ENCODE assay signal across 26 mouse cellular contexts in genomic region chr6:108061121-108061520, GRCm38 (mm10).
"Had no signal": no experiment of that assay in that cellular context is flagged by ENCODE, and none has a peak within 500 bp of the region (broad histone marks: within the 10 kb centered on the region; RNA-seq: fewer than 3 reads in every experiment).

No protein-coding gene starts in this region.

- H3K36me3 ChIP-seq: heart, embryonic 13.5 days; heart, embryonic 15.5 days; hindbrain, embryonic 13.5 days; hindbrain, embryonic 15.5 days; kidney, embryonic 15.5 days; limb, embryonic 13.5 days; limb, embryonic 15.5 days; liver, embryonic 12.5 days had no signal

- H3K4me1 ChIP-seq: heart, embryonic 15.5 days; hindbrain, embryonic 13.5 days; kidney, embryonic 15.5 days; limb, embryonic 13.5 days; limb, embryonic 15.5 days had no signal

- H3K27ac ChIP-seq: heart, adult 2 months; heart, embryonic 13.5 days; heart, embryonic 15.5 days; hindbrain, embryonic 13.5 days; hindbrain, embryonic 15.5 days; hindbrain, postnatal 0 days; kidney, embryonic 15.5 days; kidney, postnatal 0 days; limb, embryonic 13.5 days; limb, embryonic 15.5 days; liver, embryonic 12.5 days had no signal

- H3K4me3 ChIP-seq: heart, adult 2 months; heart, embryonic 13.5 days; heart, embryonic 15.5 days; hindbrain, embryonic 13.5 days; hindbrain, embryonic 15.5 days; kidney, embryonic 15.5 days; limb, embryonic 13.5 days; limb, embryonic 15.5 days; liver, embryonic 12.5 days had no signal

- H3K9ac ChIP-seq: heart, embryonic 13.5 days; heart, embryonic 15.5 days; hindbrain, embryonic 13.5 days; hindbrain, embryonic 15.5 days; kidney, embryonic 15.5 days; limb, embryonic 13.5 days; limb, embryonic 15.5 days; liver, embryonic 12.5 days had no signal

- DNase-seq: gastrocnemius, postnatal 14 days; gastrocnemius, postnatal 36 days; heart, adult 11 months; heart, adult 2 months; heart, postnatal 14 days; heart, postnatal 36 days; kidney, adult 11 months; kidney, adult 2 months; kidney, adult 9 months; kidney, postnatal 14 days; kidney, postnatal 36 days; layer of hippocampus, adult 9-11 months; layer of hippocampus, postnatal 36 days; left cerebral cortex, postnatal 4 days had no signal

- H3K9me3 ChIP-seq: heart, embryonic 13.5 days; heart, embryonic 15.5 days; hindbrain, embryonic 13.5 days; hindbrain, embryonic 15.5 days; kidney, embryonic 15.5 days; limb, embryonic 13.5 days; limb, embryonic 15.5 days; liver, embryonic 12.5 days had no signal

- H3K27me3 ChIP-seq: heart, embryonic 15.5 days; hindbrain, embryonic 13.5 days; hindbrain, embryonic 15.5 days; kidney, embryonic 15.5 days; limb, embryonic 13.5 days; limb, embryonic 15.5 days; liver, embryonic 12.5 days had no signal

- H3K4me2 ChIP-seq: heart, embryonic 11.5 days; heart, embryonic 13.5 days; heart, embryonic 15.5 days; hindbrain, embryonic 13.5 days; hindbrain, embryonic 15.5 days; kidney, embryonic 15.5 days; limb, embryonic 13.5 days; limb, embryonic 15.5 days; liver, embryonic 12.5 days had no signal

- ATAC-seq: hindbrain, postnatal 0 days; intestine, embryonic 16.5 days; liver, embryonic 12.5 days had no signal
